Mouse (Mus musculus) limb, embryonic 11.5 days (tissue): ENCODE results near the gene Tom1l1. TPM values are rescaled to one million over a fixed set of nuclear protein-coding genes. Genes with fewer than 3 reads are reported as not detected.
A peak's percentile ranks its signal among the peaks of the same experiment; 100 is the strongest.

Experiments used
- ATAC-seq: fragments of 200-750 bp; cut with Nextera tagmentation; 2 replicates; pipeline ENCODE4 v1.8.0; 2017; ENCODE audit warnings: low read depth; ENCODE audit not compliant: insufficient number of reproducible peaks, low FRiP score, low TSS enrichment
- DNase-seq: peaks from one replicate; pipeline ENCODE4 v3.0.0-alpha.2; 2015; ENCODE audit warnings: low spot score
- H3K27ac ChIP-seq: fragments of 300-500 bp; sonication (generic); replicated peaks from 2 replicates; pipeline ENCODE4 v1.5.1; 2014; ENCODE audit warnings: low read depth, mild to moderate bottlenecking, low read length
- H3K27me3 ChIP-seq: fragments of 300-500 bp; sonication (generic); 2 replicates; pipeline ENCODE4 v1.6.1; 2014; ENCODE audit warnings: mild to moderate bottlenecking, low read length, mixed read lengths; ENCODE audit not compliant: control insufficient read depth, insufficient read depth
- H3K36me3 ChIP-seq: fragments of 300-500 bp; sonication (generic); 2 replicates; pipeline ENCODE4 v1.6.1; 2014; ENCODE audit warnings: mild to moderate bottlenecking, low read length, moderate library complexity, mixed read lengths; ENCODE audit not compliant: control insufficient read depth, insufficient read depth
- H3K4me1 ChIP-seq: fragments of 300-500 bp; sonication (generic); 2 replicates; pipeline ENCODE4 v1.6.1; 2014; ENCODE audit warnings: low read length, mixed read lengths; ENCODE audit not compliant: control insufficient read depth, insufficient read depth
- H3K4me2 ChIP-seq: fragments of 300-500 bp; sonication (generic); 2 replicates; pipeline ENCODE4 v1.6.1; 2014; ENCODE audit warnings: low read depth, mild to moderate bottlenecking, moderate library complexity; ENCODE audit not compliant: severe bottlenecking
- H3K4me3 ChIP-seq: fragments of 300-500 bp; sonication (generic); 2 replicates; pipeline ENCODE4 v1.5.1; 2014; ENCODE audit warnings: low read depth, low read length
- H3K9ac ChIP-seq: fragments of 300-500 bp; sonication (generic); 2 replicates; pipeline ENCODE4 v1.6.1; 2014; ENCODE audit warnings: mild to moderate bottlenecking, low read length
- H3K9me3 ChIP-seq: fragments of 300-500 bp; sonication (generic); 2 replicates; pipeline ENCODE4 v1.6.1; 2016; ENCODE audit warnings: low read length; ENCODE audit not compliant: control insufficient read depth
- WGBS: fragments of 180-500 bp; shearing (Covaris S2); extraction: QIAGEN DNeasy Blood & Tissue Kit; methylation state at CpG from one replicate; pipeline ENCODE4 v1.1.7; 2014; 5-methylcytosine and 5-hydroxymethylcytosine counted together
- polyA plus RNA-seq: library from polyadenylated mRNA; unstranded; fragments of >200 nt; fragmentation: Nextera tagmentation; extraction: Ambion mirVana; gene quantifications from 2 replicates; pipeline ENCODE4 v1.2.1, GENCODE M21; 2014

Tom1l1 gene
- polyA plus RNA-seq, 1 experiment from 2014 or later, result 13.2 TPM

DNA sequence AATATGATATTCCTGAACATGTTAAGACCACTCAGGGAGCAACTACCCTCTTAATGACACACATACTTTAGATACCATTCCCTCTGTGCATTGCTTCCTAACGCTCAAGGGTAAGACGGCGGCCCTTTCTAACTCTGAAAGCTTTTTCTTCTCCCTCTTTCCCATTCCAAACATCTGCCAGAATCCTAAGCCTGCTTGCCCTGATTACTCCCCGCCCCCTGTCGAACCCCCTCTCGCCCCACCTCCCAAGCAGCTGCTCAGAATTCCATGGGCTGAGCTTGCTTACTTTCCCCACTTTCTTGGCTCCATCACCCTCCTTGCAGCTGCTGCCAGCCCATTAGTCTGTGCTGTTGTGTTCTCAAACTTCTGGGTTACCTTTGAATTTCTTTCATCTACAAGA is 23.0 kb downstream of the Tom1l1 start:
- no peaks in the 10 kb centered on the region for H3K27me3 ChIP-seq
- H3K4me1 ChIP-seq, result peaks cover 13% of the 10 kb centered on the region
- H3K4me2 ChIP-seq, result no peak overlapping the region
- H3K27ac ChIP-seq, result no peak overlapping the region
- H3K9me3 ChIP-seq, result no peaks in the 10 kb centered on the region
- H3K4me3 ChIP-seq, result no peak overlapping the region
- no peak overlapping the region for H3K9ac ChIP-seq
- ATAC-seq (peak; percentile 77), DNase-seq (peak; percentile 49)
- WGBS, result 5% methylated on average over 6 of the region's 6 CpGs
- no peaks in the 10 kb centered on the region for H3K36me3 ChIP-seq

GRCm38 (mm10) chr11:90664345-90664986 is 23.7 kb downstream of the Tom1l1 start:
- Histone ChIP-seq H3K27ac (peak overlapping the region; percentile 57; the same call in 1 of the 2 replicates), H3K4me2 (no peak overlapping the region), H3K4me3 (no peak overlapping the region), H3K36me3 (no peaks in the 10 kb centered on the region), H3K4me1 (peaks cover 13% of the 10 kb centered on the region), H3K9ac (no peak overlapping the region), H3K9me3 (no peaks in the 10 kb centered on the region), H3K27me3 (no peaks in the 10 kb centered on the region)
- WGBS, result 4% methylated on average over 8 of the region's 8 CpGs
- ATAC-seq (no peak), DNase-seq (peak; percentile 41)

DNA sequence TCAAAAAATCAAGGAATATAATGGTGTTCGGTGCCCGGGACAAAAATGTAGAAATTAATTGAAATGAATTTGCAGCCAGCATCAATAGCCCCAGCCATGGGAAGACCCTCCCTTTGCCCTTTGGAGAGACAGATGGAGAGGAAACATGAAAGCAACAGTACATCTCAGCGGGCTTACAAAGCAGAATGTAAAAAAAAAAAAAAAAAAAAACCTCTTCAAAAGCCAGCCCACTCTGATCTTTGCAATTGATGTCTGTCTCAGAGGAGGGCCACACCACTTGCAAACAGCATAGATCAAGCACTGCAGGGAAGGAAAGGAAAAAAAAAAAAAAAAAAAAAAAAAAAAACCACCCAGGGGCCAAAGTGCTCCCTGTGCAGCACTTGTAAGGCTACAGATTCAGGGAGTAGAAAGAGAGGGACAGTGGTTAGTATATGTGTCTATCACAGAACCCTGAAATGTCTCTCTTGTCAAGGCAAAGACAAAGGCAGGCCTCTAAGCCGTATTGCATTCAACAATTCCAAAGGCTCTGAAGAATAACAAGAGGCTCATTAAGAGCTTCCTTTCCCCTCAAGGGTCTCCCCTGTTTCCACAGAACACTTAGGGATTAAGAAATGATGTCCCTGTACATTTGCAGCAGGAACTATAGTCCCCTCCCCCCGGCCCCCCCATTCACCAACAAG is 24.4 kb downstream of the Tom1l1 start:
- 38% methylated on average over 5 of the region's 5 CpGs for WGBS
- H3K9me3 ChIP-seq, result no peaks in the 10 kb centered on the region
- no peaks in the 10 kb centered on the region for H3K36me3 ChIP-seq
- DNase-seq (no peak), ATAC-seq (no peak)
- peaks cover 13% of the 10 kb centered on the region for H3K4me1 ChIP-seq
- no peak overlapping the region for H3K4me3 ChIP-seq
- H3K9ac ChIP-seq, result no peak overlapping the region
- H3K27ac ChIP-seq, result no peak overlapping the region; the same call in 1 of the 2 replicates
- no peak overlapping the region for H3K4me2 ChIP-seq
- H3K27me3 ChIP-seq, result no peaks in the 10 kb centered on the region

GRCm38 (mm10) chr11:90663052-90663451 is 25.1 kb downstream of the Tom1l1 start:
- H3K4me1 ChIP-seq, result peaks cover 13% of the 10 kb centered on the region
- no peak overlapping the region for H3K9ac ChIP-seq
- H3K36me3 ChIP-seq, result no peaks in the 10 kb centered on the region
- no peak overlapping the region for H3K4me2 ChIP-seq
- H3K9me3 ChIP-seq, result no peaks in the 10 kb centered on the region
- 55% methylated on average over 3 of the region's 3 CpGs for WGBS
- ATAC-seq (no peak), DNase-seq (no peak)
- H3K27me3 ChIP-seq, result no peaks in the 10 kb centered on the region
- H3K27ac ChIP-seq, result no peak overlapping the region
- H3K4me3 ChIP-seq, result no peak overlapping the region

GRCm38 (mm10) chr11:90660662-90661061 is 27.5 kb downstream of the Tom1l1 start:
- 48% methylated on average over 4 of the region's 4 CpGs for WGBS
- Histone ChIP-seq H3K36me3 (no peaks in the 10 kb centered on the region; the same call in 1 of the 2 replicates), H3K4me3 (no peak overlapping the region)

DNA sequence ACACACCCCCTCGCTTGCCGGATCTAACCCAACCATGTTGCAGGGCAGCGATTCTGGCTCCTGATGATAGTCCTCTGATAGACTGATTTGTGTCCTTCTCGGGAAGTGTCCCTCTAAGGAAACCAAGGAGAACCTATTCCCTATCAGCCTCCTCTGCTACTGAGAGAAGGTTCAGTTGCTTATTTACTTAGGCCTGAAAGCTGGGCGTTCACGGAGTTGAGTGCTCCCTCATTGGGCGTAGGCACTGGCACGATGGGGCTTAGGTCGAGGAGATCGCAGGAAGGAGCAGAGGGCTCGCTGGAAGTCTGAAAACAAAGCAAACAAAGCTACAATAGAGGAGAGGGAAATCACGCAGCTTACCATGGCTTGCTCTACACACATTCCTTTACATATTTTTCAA is 30.6 kb downstream of the Tom1l1 start:
- Histone ChIP-seq H3K4me1 (no peaks in the 10 kb centered on the region), H3K27ac (no peak overlapping the region), H3K9ac (no peak overlapping the region), H3K4me3 (no peak overlapping the region), H3K36me3 (peaks cover 2% of the 10 kb centered on the region), H3K9me3 (no peaks in the 10 kb centered on the region), H3K4me2 (no peak overlapping the region), H3K27me3 (no peaks in the 10 kb centered on the region)
- no peak for ATAC-seq
- WGBS, result 95% methylated on average over 12 of the region's 12 CpGs
- no peak for DNase-seq

More at GRCm38 (mm10) chr11:90660662-90661061, 27.5 kb downstream of the Tom1l1 start:
- ATAC-seq, result no peak
- no peak for DNase-seq
- Histone ChIP-seq H3K27me3 (no peaks in the 10 kb centered on the region), H3K9ac (no peak overlapping the region), H3K4me2 (no peak overlapping the region), H3K27ac (no peak overlapping the region), H3K4me1 (peaks cover 13% of the 10 kb centered on the region), H3K9me3 (no peaks in the 10 kb centered on the region)

- no peaks in the 10 kb centered on the region for H3K4me1 ChIP-seq
- peaks cover 2% of the 10 kb centered on the region for H3K36me3 ChIP-seq
Measured at GRCm38 (mm10) chr11:90652603-90653002, 35.6 kb downstream of the Tom1l1 start.

GRCm38 (mm10) chr11:90650231-90650885 is 37.8 kb downstream of the Tom1l1 start:
- H3K36me3 ChIP-seq, result peaks cover under 1% of the 10 kb centered on the region

More at GRCm38 (mm10) chr11:90652603-90653002, 35.6 kb downstream of the Tom1l1 start:
- no peak overlapping the region for H3K4me2 ChIP-seq
- no peak for DNase-seq
- 91% methylated on average over 4 of the region's 4 CpGs for WGBS
- H3K4me3 ChIP-seq, result no peak overlapping the region
- H3K9me3 ChIP-seq, result no peaks in the 10 kb centered on the region
- no peak for ATAC-seq
- H3K9ac ChIP-seq, result no peak overlapping the region
- H3K27ac ChIP-seq, result no peak overlapping the region
- H3K27me3 ChIP-seq, result no peaks in the 10 kb centered on the region

More at GRCm38 (mm10) chr11:90650231-90650885, 37.8 kb downstream of the Tom1l1 start:
- Histone ChIP-seq H3K4me3 (no peak overlapping the region), H3K4me2 (no peak overlapping the region), H3K9ac (no peak overlapping the region), H3K27me3 (no peaks in the 10 kb centered on the region), H3K27ac (no peak overlapping the region), H3K4me1 (no peaks in the 10 kb centered on the region), H3K9me3 (no peaks in the 10 kb centered on the region)
- no peak for ATAC-seq
- WGBS, result 75% methylated on average over 9 of the region's 9 CpGs
- DNase-seq, result no peak
